Comparison of ENCODE assay signal across 8 mouse cellular contexts in the genomic region with DNA sequence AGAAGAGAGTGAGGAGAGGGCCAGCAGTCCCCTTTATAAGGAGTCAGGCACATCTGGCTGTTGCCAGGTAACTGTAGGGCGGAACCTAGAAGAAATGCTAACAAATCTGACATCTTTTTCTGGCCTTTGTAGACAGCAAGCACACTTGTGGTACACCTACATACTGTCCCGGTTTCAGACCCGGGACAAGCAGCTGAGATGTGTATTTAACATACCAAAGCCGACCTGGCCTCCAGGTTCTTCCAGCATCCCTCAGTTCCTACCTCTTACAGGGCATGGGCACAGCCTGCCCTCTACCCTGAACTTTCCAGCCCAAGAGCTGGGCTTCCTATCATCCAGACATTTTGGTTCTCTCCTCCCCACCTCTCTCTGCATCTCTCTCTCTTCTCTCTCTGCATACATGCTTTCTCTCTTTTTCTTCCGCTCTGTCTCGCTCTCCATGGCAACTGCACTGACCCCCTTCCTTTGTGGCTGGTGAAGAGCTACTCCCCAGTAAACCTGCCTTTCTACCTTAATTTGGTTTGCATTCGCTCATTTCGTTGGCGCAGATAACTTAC. TPM values are rescaled to one million over a fixed set of nuclear protein-coding genes. Genes with fewer than 3 reads are reported as not detected.
DNase-seq lines count a peak whose midpoint lies in the region; TF ChIP-seq lines count a peak whose summit lies in the region.

No protein-coding gene starts in this region.

- no peak for TF ChIP-seq POLR2A in myocyte (IDR thresholded peaks at IDR 0.05; ENCODE audit: insufficient read length, low read depth)

- WGBS in heart, embryonic 10.5 days = 29% methylated on average over 9 of the region's 9 CpGs

- peak overlapping the region; percentile 44 for H3K4me3 ChIP-seq in heart, embryonic 10.5 days
- H3K4me3 ChIP-seq in myocyte = no peak overlapping the region

- H3ac ChIP-seq in myocyte (ENCODE audit: control insufficient read depth, insufficient read length) = no peak overlapping the region

- H3K79me2 ChIP-seq in myocyte (ENCODE audit: control insufficient read depth, insufficient read depth) = no peaks in the 10 kb centered on the region

- H3K36me3 ChIP-seq in heart, embryonic 10.5 days = no peaks in the 10 kb centered on the region
- H3K36me3 ChIP-seq in myocyte (ENCODE audit: control insufficient read depth, insufficient read depth) = no peaks in the 10 kb centered on the region

- DNase-seq in heart, embryonic 10.5 days (ENCODE audit: low spot score) = no peak
- no peak for DNase-seq in heart, postnatal 14 days
- peak; percentile 75 for DNase-seq in embryo, embryonic 10.5 days (ENCODE audit: low spot score)
- peak; percentile 14 for DNase-seq in induced T-regulatory cell, adult 2 months (ENCODE audit: low read depth)
- DNase-seq in right cerebral cortex, postnatal 14 days = no peak
- DNase-seq in testis, postnatal 14 days (ENCODE audit: low spot score) = no peak
- DNase-seq in gastrocnemius, postnatal 25 days = no peak

- no peaks in the 10 kb centered on the region for H3K27me3 ChIP-seq in heart, embryonic 10.5 days (ENCODE audit: insufficient read depth, poor library complexity, severe bottlenecking)
- no peaks in the 10 kb centered on the region for H3K27me3 ChIP-seq in myocyte (ENCODE audit: control insufficient read depth, insufficient read depth, insufficient read length)

- peak overlapping the region; percentile 86 for H3K27ac ChIP-seq in heart, embryonic 10.5 days

- intact Hi-C loops in heart, postnatal 14 days (cut with DNase I) = no loop called here

- peak overlapping the region; percentile 18 for H3K4me2 ChIP-seq in myocyte (ENCODE audit: low read depth)

- H3K4me1 ChIP-seq in heart, embryonic 10.5 days = peaks cover 10% of the 10 kb centered on the region

- no peaks in the 10 kb centered on the region for H3K9me3 ChIP-seq in heart, embryonic 10.5 days

TF ChIP-seq in myocyte, 11 proteins besides CTCF, POLR2A, EP300 and RAD21:
- TF ChIP-seq E2F4 (IDR thresholded peaks at IDR 0.05; ENCODE audit: insufficient read depth) (no peak), TCF3 (IDR thresholded peaks at IDR 0.05; ENCODE audit: insufficient read length, low read depth) (no peak), MAX (IDR thresholded peaks at IDR 0.05; ENCODE audit: low read depth) (no peak), REST (IDR thresholded peaks at IDR 0.05; ENCODE audit: insufficient read depth, insufficient read length) (no peak), MYOD1 (IDR thresholded peaks at IDR 0.05; ENCODE audit: control insufficient read depth in 1 of 3, insufficient read length in 2 of 3, low read depth in 2 of 3) (no peak), USF1 (IDR thresholded peaks at IDR 0.05; ENCODE audit: low read depth) (no peak), POLR2AphosphoS2 (IDR thresholded peaks at IDR 0.05; ENCODE audit: insufficient read length, low read depth) (no peak), CEBPB (IDR thresholded peaks at IDR 0.05; ENCODE audit: insufficient read depth, poor library complexity, severe bottlenecking) (no peak), MYOG (IDR thresholded peaks at IDR 0.05; ENCODE audit: control insufficient read depth in 1 of 3, insufficient read depth in 1 of 3, insufficient read length in 2 of 3, low read depth in 2 of 3) (no peak), SRF (IDR thresholded peaks at IDR 0.05; ENCODE audit: control insufficient read depth, insufficient read length, low read depth) (no peak), TCF12 (IDR thresholded peaks at IDR 0.05; ENCODE audit: insufficient read depth, poor library complexity, severe bottlenecking) (no peak)

RNA-seq across cellular contexts. Expression of a gene that starts 18.1 kb away (rescaled TPM):
- 8.0 and 8.4 TPM in 2 replicates for polyA plus RNA-seq in heart, embryonic 10.5 days (2016; fragmentation: Nextera tagmentation; extraction: Ambion mirVana)
- 1 to 10 TPM; 1.7 to 1.8 TPM for total RNA-seq in heart, postnatal 14 days (2021)
- 0.37 TPM for polyA plus RNA-seq in myocyte (2012; fragmentation: generic; extraction: Trizol)
- total RNA-seq in gastrocnemius, postnatal 25 days (2021) = 1 to 10 TPM in 1 of 2 experiments, under 1 TPM in 1; 0.90 to 2.1 TPM

RNA-seq across cellular contexts. Expression of a gene that starts 44.3 kb away (rescaled TPM):
- 22.8 and 25.1 TPM in 2 replicates for polyA plus RNA-seq in heart, embryonic 10.5 days (2016; fragmentation: Nextera tagmentation; extraction: Ambion mirVana)
- 10 to 100 TPM; 58.3 to 64.8 TPM for total RNA-seq in heart, postnatal 14 days (2021)
- 25.2 TPM for polyA plus RNA-seq in myocyte (2012; fragmentation: generic; extraction: Trizol)
- total RNA-seq in gastrocnemius, postnatal 25 days (2021) = 10 to 100 TPM; 26.0 to 26.8 TPM

Comparison
In these comparisons a context has a peak if more than half of its experiments do, and no peak if none do; other contexts are left out.
1. DNase-seq: peak in embryo, embryonic 10.5 days (single experiment) and induced T-regulatory cell, adult 2 months (single experiment); none in heart, embryonic 10.5 days (single experiment), heart, postnatal 14 days (0 of 2), right cerebral cortex, postnatal 14 days (single experiment), testis, postnatal 14 days (single experiment) and gastrocnemius, postnatal 25 days (single experiment).